Mouse (Mus musculus) neural tube, embryonic 11.5 days (tissue): Measurements from ENCODE around the gene Cxcl17. TPM values are rescaled to one million over a fixed set of nuclear protein-coding genes. Genes with fewer than 3 reads are reported as not detected.

Source experiments
- ATAC-seq: fragments of 200-750 bp; cut with Nextera tagmentation; 2 replicates; pipeline ENCODE4 v1.8.0; 2017; ENCODE audit warnings: moderate number of reproducible peaks, mild to moderate bottlenecking, moderate TSS enrichment, moderate library complexity; ENCODE audit not compliant: insufficient read depth, low FRiP score, low TSS enrichment
- DNase-seq: peaks from one replicate; pipeline ENCODE4 v3.0.0-alpha.2; 2015; ENCODE audit warnings: low spot score
- H3K27ac ChIP-seq: fragments of 300-500 bp; sonication (generic); 2 replicates; pipeline ENCODE4 v1.5.1; 2014; ENCODE audit warnings: low read depth, mild to moderate bottlenecking, low read length
- H3K27me3 ChIP-seq: fragments of 300-500 bp; sonication (generic); 2 replicates; pipeline ENCODE4 v1.6.1; 2014; ENCODE audit warnings: mild to moderate bottlenecking, low read length, mixed read lengths; ENCODE audit not compliant: control insufficient read depth, insufficient read depth
- H3K36me3 ChIP-seq: fragments of 300-500 bp; sonication (generic); 2 replicates; pipeline ENCODE4 v1.6.1; 2014; ENCODE audit warnings: mild to moderate bottlenecking, low read length, moderate library complexity, mixed read lengths; ENCODE audit not compliant: control insufficient read depth, insufficient read depth
- H3K4me1 ChIP-seq: fragments of 300-500 bp; sonication (generic); 2 replicates; pipeline ENCODE4 v1.6.1; 2014; ENCODE audit warnings: low read length, mixed read lengths; ENCODE audit not compliant: control insufficient read depth, insufficient read depth
- H3K4me2 ChIP-seq: fragments of 300-500 bp; sonication (generic); 2 replicates; pipeline ENCODE4 v1.6.1; 2014; ENCODE audit warnings: low read depth, mild to moderate bottlenecking, moderate library complexity
- H3K4me3 ChIP-seq: fragments of 300-500 bp; sonication (generic); 2 replicates; pipeline ENCODE4 v1.5.1; 2014; ENCODE audit warnings: low read depth, low read length
- H3K9ac ChIP-seq: fragments of 300-500 bp; sonication (generic); 2 replicates; pipeline ENCODE4 v1.6.1; 2014; ENCODE audit warnings: mild to moderate bottlenecking, low read length
- H3K9me3 ChIP-seq: fragments of 300-500 bp; sonication (generic); 2 replicates; pipeline ENCODE4 v1.6.1; 2016; ENCODE audit warnings: low read length; ENCODE audit not compliant: control insufficient read depth
- WGBS: fragments of 180-500 bp; shearing (Covaris S2); extraction: QIAGEN DNeasy Blood & Tissue Kit; methylation state at CpG from one replicate; pipeline ENCODE4 v1.1.7; 2014; 5-methylcytosine and 5-hydroxymethylcytosine counted together
- polyA plus RNA-seq: library from polyadenylated mRNA; unstranded; fragments of >200 nt; fragmentation: Nextera tagmentation; extraction: Ambion mirVana; gene quantifications from 2 replicates; pipeline ENCODE4 v1.2.1, GENCODE M21; 2014

The Cxcl17 gene
- polyA plus RNA-seq, 1 experiment from 2014 or later = not detected

GRCm38 (mm10) chr7:25388916-25389315 is 23.8 kb downstream of the Cxcl17 start:
- DNase-seq = no peak
- no peak overlapping the region for H3K4me3 ChIP-seq
- WGBS = 85% methylated on average over 7 of the region's 7 CpGs

GRCm38 (mm10) chr7:25387811-25388440 is 24.8 kb downstream of the Cxcl17 start:
- Histone ChIP-seq H3K27me3 (no peaks in the 10 kb centered on the region), H3K36me3 (peaks cover 2% of the 10 kb centered on the region; the same call in 1 of the 2 replicates), H3K4me3 (no peak overlapping the region), H3K4me2 (no peak overlapping the region), H3K4me1 (no peaks in the 10 kb centered on the region), H3K9ac (no peak overlapping the region), H3K27ac (no peak overlapping the region), H3K9me3 (no peaks in the 10 kb centered on the region)
- 94% methylated on average over 18 of the region's 18 CpGs for WGBS
- no peak for ATAC-seq
- DNase-seq = no peak

More at GRCm38 (mm10) chr7:25388916-25389315, 23.8 kb downstream of the Cxcl17 start:
- Histone ChIP-seq H3K36me3 (peaks cover 2% of the 10 kb centered on the region; the same call in 1 of the 2 replicates), H3K9me3 (no peaks in the 10 kb centered on the region), H3K4me1 (peaks cover under 1% of the 10 kb centered on the region; the same call in 1 of the 2 replicates), H3K9ac (no peak overlapping the region), H3K27me3 (no peaks in the 10 kb centered on the region), H3K4me2 (no peak overlapping the region), H3K27ac (no peak overlapping the region)
- no peak for ATAC-seq

GRCm38 (mm10) chr7:25385850-25386555 is 26.7 kb downstream of the Cxcl17 start:
- Histone ChIP-seq H3K27ac (no peak overlapping the region), H3K36me3 (peaks cover 2% of the 10 kb centered on the region; the same call in 1 of the 2 replicates), H3K4me3 (no peak overlapping the region), H3K4me1 (no peaks in the 10 kb centered on the region), H3K4me2 (no peak overlapping the region), H3K9me3 (no peaks in the 10 kb centered on the region), H3K9ac (no peak overlapping the region), H3K27me3 (no peaks in the 10 kb centered on the region)
- no peak for ATAC-seq
- no peak for DNase-seq
- WGBS = 93% methylated on average over 12 of the region's 12 CpGs

GRCm38 (mm10) chr7:25385259-25385658 is 27.4 kb downstream of the Cxcl17 start:
- Histone ChIP-seq H3K4me3 (no peak overlapping the region), H3K27ac (no peak overlapping the region), H3K4me1 (no peaks in the 10 kb centered on the region), H3K4me2 (no peak overlapping the region), H3K27me3 (no peaks in the 10 kb centered on the region), H3K9ac (no peak overlapping the region), H3K36me3 (peaks cover 2% of the 10 kb centered on the region; the same call in 1 of the 2 replicates), H3K9me3 (no peaks in the 10 kb centered on the region)
- 93% methylated on average over 12 of the region's 12 CpGs for WGBS
- DNase-seq (no peak), ATAC-seq (no peak)

GRCm38 (mm10) chr7:25384818-25385217 is 27.9 kb downstream of the Cxcl17 start:
- ATAC-seq (no peak), DNase-seq (no peak)
- H3K9me3 ChIP-seq = no peaks in the 10 kb centered on the region
- 87% methylated on average over 9 of the region's 9 CpGs for WGBS
- no peak overlapping the region for H3K4me2 ChIP-seq
- peaks cover 2% of the 10 kb centered on the region; the same call in 1 of the 2 replicates for H3K36me3 ChIP-seq
- no peak overlapping the region for H3K9ac ChIP-seq
- H3K4me1 ChIP-seq = 0 out of 2 replicates have a peak, but pooled peaks cover 1% of the 10 kb centered on the region
- no peak overlapping the region for H3K27ac ChIP-seq
- no peak overlapping the region for H3K4me3 ChIP-seq
- H3K27me3 ChIP-seq = no peaks in the 10 kb centered on the region

- Histone ChIP-seq H3K9ac (no peak overlapping the region), H3K27me3 (no peaks in the 10 kb centered on the region), H3K36me3 (peaks cover 2% of the 10 kb centered on the region; the same call in 1 of the 2 replicates), H3K9me3 (no peaks in the 10 kb centered on the region), H3K27ac (no peak overlapping the region), H3K4me1 (0 out of 2 replicates have a peak, but pooled peaks cover 4% of the 10 kb centered on the region), H3K4me3 (no peak overlapping the region), H3K4me2 (no peak overlapping the region)
- 91% methylated on average over 13 of the region's 13 CpGs for WGBS
- no peak for ATAC-seq
- no peak for DNase-seq
Observed at GRCm38 (mm10) chr7:25384318-25384717, 28.4 kb downstream of the Cxcl17 start.

- Histone ChIP-seq H3K9me3 (no peaks in the 10 kb centered on the region), H3K27me3 (no peaks in the 10 kb centered on the region), H3K9ac (no peak overlapping the region), H3K36me3 (peaks cover 2% of the 10 kb centered on the region; the same call in 1 of the 2 replicates), H3K4me3 (no peak overlapping the region), H3K4me2 (no peak overlapping the region), H3K4me1 (0 out of 2 replicates have a peak, but pooled peaks cover 4% of the 10 kb centered on the region), H3K27ac (no peak overlapping the region)
- ATAC-seq (no peak), DNase-seq (no peak)
- WGBS = 83% methylated on average over 4 of the region's 4 CpGs
Observed at GRCm38 (mm10) chr7:25383891-25384290, 28.8 kb downstream of the Cxcl17 start.

GRCm38 (mm10) chr7:25383385-25383784 is 29.3 kb downstream of the Cxcl17 start:
- WGBS = 90% methylated on average over 7 of the region's 7 CpGs
- peaks cover 2% of the 10 kb centered on the region; the same call in 1 of the 2 replicates for H3K36me3 ChIP-seq

More at GRCm38 (mm10) chr7:25383385-25383784, 29.3 kb downstream of the Cxcl17 start:
- Histone ChIP-seq H3K27me3 (no peaks in the 10 kb centered on the region), H3K9ac (no peak overlapping the region), H3K9me3 (no peaks in the 10 kb centered on the region), H3K4me1 (0 out of 2 replicates have a peak, but pooled peaks cover 4% of the 10 kb centered on the region), H3K4me2 (no peak overlapping the region), H3K27ac (no peak overlapping the region), H3K4me3 (no peak overlapping the region)
- ATAC-seq (no peak), DNase-seq (no peak)
